Mouse (Mus musculus) cortical plate, adult 2 months (tissue): Measurements from ENCODE around the gene Bloc1s1. TPM values are rescaled to one million over a fixed set of nuclear protein-coding genes. Genes with fewer than 3 reads are reported as not detected.

Source experiments
- H3K27ac ChIP-seq: fragments of 200-500 bp; 2 replicates; pipeline ENCODE4 v1.5.1; 2012; ENCODE audit warnings: low read length, control low read depth, inconsistent platforms; ENCODE audit not compliant: insufficient read depth
- H3K4me1 ChIP-seq: fragments of 200-500 bp; 2 replicates; pipeline ENCODE4 v1.6.1; 2011; ENCODE audit warnings: low read length; ENCODE audit not compliant: control insufficient read depth, insufficient read depth
- H3K4me3 ChIP-seq: fragments of 200-500 bp; 2 replicates; pipeline ENCODE4 v1.5.1; 2011; ENCODE audit warnings: mild to moderate bottlenecking, low read length, control low read depth; ENCODE audit not compliant: insufficient read depth
- CTCF ChIP-seq: fragments of 200-500 bp; IDR thresholded peaks from 2 replicates; pipeline ENCODE4 v1.5.1; 2011; ENCODE audit warnings: mild to moderate bottlenecking, control low read depth, low read length; ENCODE audit not compliant: insufficient read depth; ENCODE audit errors: extremely low read depth
- POLR2A ChIP-seq: fragments of 200-500 bp; IDR thresholded peaks from 2 replicates; pipeline ENCODE4 v1.6.1; 2011; ENCODE audit warnings: mild to moderate bottlenecking, low read length, control low read depth; ENCODE audit not compliant: insufficient read depth; ENCODE audit errors: extremely low read depth
- polyA plus RNA-seq: library from polyadenylated mRNA; depleted of rRNA; stranded (reverse); fragments of >200 nt; gene quantifications from 2 replicates; pipeline ENCODE4 v1.2.3, GENCODE M21; 2012

The Bloc1s1 gene
- polyA plus RNA-seq, 1 experiment, result 224 TPM

GRCm38 (mm10) chr10:128950208-128950887 lies 26.5 kb upstream of the Bloc1s1 start:
- no peaks in the 10 kb centered on the region; the same call in 1 of the 2 replicates for H3K4me1 ChIP-seq
- TF ChIP-seq CTCF (no peak), POLR2A (no peak)
- H3K27ac ChIP-seq, result no peak overlapping the region
- no peak overlapping the region for H3K4me3 ChIP-seq

GRCm38 (mm10) chr10:128947496-128947895 lies 23.7 kb upstream of the Bloc1s1 start:
- no peak overlapping the region for H3K4me3 ChIP-seq
- no peak overlapping the region for H3K27ac ChIP-seq
- H3K4me1 ChIP-seq, result no peaks in the 10 kb centered on the region; the same call in 1 of the 2 replicates
- TF ChIP-seq CTCF (no peak), POLR2A (no peak)

- Histone ChIP-seq H3K4me1 (no peaks in the 10 kb centered on the region), H3K4me3 (no peak overlapping the region), H3K27ac (no peak overlapping the region)
- TF ChIP-seq POLR2A (no peak), CTCF (peak; percentile 60)
Measured at GRCm38 (mm10) chr10:128945675-128946074, 21.8 kb upstream of the Bloc1s1 start.

- Histone ChIP-seq H3K4me1 (no peaks in the 10 kb centered on the region), H3K27ac (no peak overlapping the region), H3K4me3 (no peak overlapping the region)
- TF ChIP-seq POLR2A (no peak), CTCF (no peak)
Measured at GRCm38 (mm10) chr10:128940475-128941061, 16.7 kb upstream of the Bloc1s1 start.

GRCm38 (mm10) chr10:128938974-128939373 lies 15.1 kb upstream of the Bloc1s1 start:
- TF ChIP-seq POLR2A, result no peak
- TF ChIP-seq CTCF, result no peak
- Histone ChIP-seq H3K4me1 (no peaks in the 10 kb centered on the region), H3K27ac (no peak overlapping the region), H3K4me3 (no peak overlapping the region)

GRCm38 (mm10) chr10:128938457-128938856 lies 14.6 kb upstream of the Bloc1s1 start:
- TF ChIP-seq CTCF (no peak), POLR2A (no peak)
- Histone ChIP-seq H3K4me3 (no peak overlapping the region), H3K4me1 (no peaks in the 10 kb centered on the region), H3K27ac (no peak overlapping the region)

GRCm38 (mm10) chr10:128937756-128938390 lies 14.0 kb upstream of the Bloc1s1 start:
- Histone ChIP-seq H3K27ac (no peak overlapping the region), H3K4me1 (no peaks in the 10 kb centered on the region), H3K4me3 (no peak overlapping the region)
- no peak for TF ChIP-seq POLR2A
- no peak for TF ChIP-seq CTCF

- Histone ChIP-seq H3K4me3 (0 out of 2 replicates have a peak overlapping the region, but pooled peaks have one; percentile 5), H3K27ac (no peak overlapping the region), H3K4me1 (no peaks in the 10 kb centered on the region)
- no peak for TF ChIP-seq POLR2A
- TF ChIP-seq CTCF, result no peak
Measured at GRCm38 (mm10) chr10:128935826-128936440, 12.1 kb upstream of the Bloc1s1 start.

- Histone ChIP-seq H3K4me3 (peak overlapping the region; percentile 32; the same call in 1 of the 2 replicates), H3K27ac (no peak overlapping the region), H3K4me1 (no peaks in the 10 kb centered on the region)
- TF ChIP-seq CTCF (no peak), POLR2A (no peak)
Measured at GRCm38 (mm10) chr10:128934997-128935787, 11.4 kb upstream of the Bloc1s1 start.
